Mouse (Mus musculus) brain, embryonic 14.5 days (tissue): ENCODE measurements at regions not wholly inside any gene's neighbourhood (a gene's known extent, or its start where the extent isn't known, plus 50 kb on each side); places are given as distances from the start of the nearest gene placed in this dataset.

Experiments used
- CTCF ChIP-seq: fragments of 200-500 bp; IDR thresholded peaks from 2 replicates; pipeline ENCODE4 v1.5.1; 2012; ENCODE audit warnings: inconsistent platforms, mild to moderate bottlenecking, moderate library complexity, borderline replicate concordance; ENCODE audit not compliant: insufficient read depth, insufficient read length; ENCODE audit errors: extremely low read depth
- POLR2A ChIP-seq: fragments of 200-500 bp; IDR thresholded peaks from 2 replicates; pipeline ENCODE4 v1.6.1; 2012; ENCODE audit warnings: mild to moderate bottlenecking, inconsistent platforms, borderline replicate concordance; ENCODE audit not compliant: poor library complexity, insufficient read depth, insufficient read length, severe bottlenecking; ENCODE audit errors: extremely low read depth

GRCm38 (mm10) chr2:133498717-133499143 is 53.2 kb upstream of the Bmp2 start:
- TF ChIP-seq CTCF (no peak), POLR2A (no peak)
